ENCODE assay signal across 16 mouse cellular contexts in the genomic region with DNA sequence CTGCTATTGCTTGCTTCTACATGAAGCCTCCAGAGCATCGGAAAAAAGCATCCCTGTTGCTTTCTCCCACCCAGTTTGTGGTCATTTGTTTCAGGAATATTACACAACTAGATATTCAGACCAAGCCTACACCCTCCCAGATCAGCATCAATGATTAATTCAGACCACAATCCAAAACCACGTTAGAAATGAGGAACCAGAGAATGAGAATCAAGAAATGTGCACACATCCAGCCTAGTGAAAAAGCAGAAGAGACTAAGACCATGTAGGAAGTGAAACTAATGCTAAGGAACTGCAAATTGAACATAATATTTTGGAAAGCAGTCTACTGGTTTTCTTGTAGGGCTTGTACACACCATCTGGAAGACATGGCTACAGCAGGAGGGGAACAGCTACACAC.
DNase-seq lines count a peak whose midpoint lies in the region; ATAC-seq and TF ChIP-seq lines count a peak whose summit lies in the region.
"Had no signal": no experiment of that assay in that cellular context is flagged by ENCODE, and none has a peak within 500 bp of the region (broad histone marks: within the 10 kb centered on the region; RNA-seq: fewer than 3 reads in every experiment).

No protein-coding gene starts in this region.

- DNase-seq in layer of hippocampus, adult 9-10 months (ENCODE audit: low spot score), result peak; percentile 4
- no peak for DNase-seq in layer of hippocampus, postnatal 36 days
- peak; percentile 24 for DNase-seq in 416B (ENCODE audit: low read depth)
- DNase-seq in MEL (ENCODE audit: low read depth, low spot score), result peak; percentile 75
- DNase-seq in cerebellum, adult 11 months, result no peak
- DNase-seq: adrenal gland, postnatal 25 days; cerebellum, adult 11-12 months; kidney, adult 11 months; lung, embryonic 14.5 days; right cerebral cortex, adult 18-20 months had no signal

- no peaks in the 10 kb centered on the region for H3K9me3 ChIP-seq in MEL (replicated peaks; ENCODE audit: insufficient read depth, low read length)
- H3K9me3 ChIP-seq in kidney, embryonic 15.5 days (replicated peaks), result no peaks in the 10 kb centered on the region
- H3K9me3 ChIP-seq: embryonic facial prominence, embryonic 13.5 days; hindbrain, embryonic 15.5 days; midbrain, embryonic 12.5 days had no signal

- H3K4me1 ChIP-seq in MEL (ENCODE audit: control insufficient read depth in 1 of 2, insufficient read depth in 2 of 2, low read length in 2 of 2), result no peaks in the 10 kb centered on the region
- no peaks in the 10 kb centered on the region for H3K4me1 ChIP-seq in kidney, embryonic 15.5 days
- H3K4me1 ChIP-seq: embryonic facial prominence, embryonic 13.5 days; hindbrain, embryonic 15.5 days; midbrain, embryonic 12.5 days had no signal

- peak; percentile 22 to 50; a peak in 2 of 4 replicates for TF ChIP-seq EP300 in MEL (IDR thresholded peaks at IDR 0.05; ENCODE audit: low read depth in 1 of 2, low read length in 2 of 2)

- H3K4me3 ChIP-seq in MEL (ENCODE audit: control insufficient read depth in 1 of 2, insufficient read depth in 1 of 2, low read depth in 2 of 2, low read length in 2 of 2), result no peak overlapping the region
- no peak overlapping the region for H3K4me3 ChIP-seq in kidney, embryonic 15.5 days (replicated peaks)
- H3K4me3 ChIP-seq: embryonic facial prominence, embryonic 13.5 days; hindbrain, embryonic 15.5 days; midbrain, embryonic 12.5 days had no signal

- ATAC-seq in megakaryocyte, adult 5-6 weeks (ENCODE audit: poor library complexity, severe bottlenecking), result peak; percentile 97
- no peak for ATAC-seq in kidney, embryonic 15.5 days (replicated peaks; ENCODE audit: low FRiP score)
- ATAC-seq: activated CD4-positive, CD25-positive, alpha-beta regulatory T cell, adult 4 months had no signal

- no peak for TF ChIP-seq RAD21 in MEL (IDR thresholded peaks at IDR 0.05; ENCODE audit: low read depth, low read length)

- H3K4me2 ChIP-seq in kidney, embryonic 15.5 days, result no peak overlapping the region
- H3K4me2 ChIP-seq: embryonic facial prominence, embryonic 13.5 days; hindbrain, embryonic 15.5 days; lung, embryonic 14.5 days; midbrain, embryonic 12.5 days had no signal

- H3K27me3 ChIP-seq in MEL (ENCODE audit: control insufficient read depth in 1 of 2, insufficient read depth in 2 of 2, low read length in 2 of 2), result no peaks in the 10 kb centered on the region
- no peaks in the 10 kb centered on the region for H3K27me3 ChIP-seq in kidney, embryonic 15.5 days
- H3K27me3 ChIP-seq: embryonic facial prominence, embryonic 13.5 days; hindbrain, embryonic 15.5 days; midbrain, embryonic 12.5 days had no signal

- H3K36me3 ChIP-seq in MEL (ENCODE audit: control insufficient read depth in 1 of 2, insufficient read depth in 2 of 2, low read length in 2 of 2), result no peaks in the 10 kb centered on the region
- H3K36me3 ChIP-seq in kidney, embryonic 15.5 days, result no peaks in the 10 kb centered on the region
- H3K36me3 ChIP-seq: embryonic facial prominence, embryonic 13.5 days; hindbrain, embryonic 15.5 days; midbrain, embryonic 12.5 days had no signal

- no peak for TF ChIP-seq POLR2A in MEL (IDR thresholded peaks at IDR 0.05; ENCODE audit: control insufficient read depth in 1 of 2, insufficient read depth in 1 of 2, low read depth in 1 of 2, low read length in 2 of 2, poor library complexity in 1 of 2)

- H3K9ac ChIP-seq in MEL (ENCODE audit: control insufficient read depth, low read depth, low read length, poor library complexity, severe bottlenecking), result no peak overlapping the region
- no peak overlapping the region for H3K9ac ChIP-seq in kidney, embryonic 15.5 days
- H3K9ac ChIP-seq: embryonic facial prominence, embryonic 13.5 days; hindbrain, embryonic 15.5 days; lung, embryonic 14.5 days; midbrain, embryonic 12.5 days had no signal

- WGBS in kidney, embryonic 15.5 days, result 81% methylated on average over 2 of the region's 2 CpGs

- no peak for TF ChIP-seq CTCF in MEL (IDR thresholded peaks at IDR 0.05 in 2 of 3, conservative IDR thresholded peaks at IDR 0.05 in 1 of 3; ENCODE audit: control insufficient read depth in 1 of 3, insufficient read depth in 1 of 3, low read depth in 2 of 3, low read length in 3 of 3, poor library complexity in 1 of 3, severe bottlenecking in 1 of 3)

- no peak overlapping the region for H3K27ac ChIP-seq in MEL (ENCODE audit: control insufficient read depth, low read depth, low read length)
- no peak overlapping the region for H3K27ac ChIP-seq in kidney, embryonic 15.5 days
- H3K27ac ChIP-seq: embryonic facial prominence, embryonic 13.5 days; hindbrain, embryonic 15.5 days; midbrain, embryonic 12.5 days had no signal

- H3K79me2 ChIP-seq in MEL (ENCODE audit: control insufficient read depth, insufficient read depth, low read length, poor library complexity), result no peaks in the 10 kb centered on the region

TF ChIP-seq in MEL, 35 proteins besides CTCF, POLR2A, EP300 and RAD21:
- TF ChIP-seq RCOR1 (IDR thresholded peaks at IDR 0.05; ENCODE audit: low read depth, low read length) (peak; percentile 65; the same call in 1 of the 2 replicates), GATA1 (IDR thresholded peaks at IDR 0.05; ENCODE audit: low read depth, low read length) (peak; percentile 56), MEF2A (IDR thresholded peaks at IDR 0.05; ENCODE audit: extremely low read depth, insufficient replicate concordance, low read depth, low read length, poor library complexity, severe bottlenecking) (no peak), ETS1 (IDR thresholded peaks at IDR 0.05; ENCODE audit: low read depth, low read length) (0 out of 2 replicates have a peak, but pooled peaks have one; percentile 19)

Comparison
In these comparisons a context has a peak if more than half of its experiments do, and no peak if none do; other contexts are left out.
1. DNase-seq: peak in layer of hippocampus, adult 9-10 months (single experiment), 416B (single experiment) and MEL (single experiment); none in layer of hippocampus, postnatal 36 days (0 of 2) and cerebellum, adult 11 months (single experiment).